ENCODE assay signal across 20 mouse cellular contexts in genomic region chr15:27013906-27014658, GRCm38 (mm10).
DNase-seq lines count a peak whose midpoint lies in the region; ATAC-seq and TF ChIP-seq lines count a peak whose summit lies in the region.
"Had no signal": no experiment of that assay in that cellular context is flagged by ENCODE, and none has a peak within 500 bp of the region (broad histone marks: within the 10 kb centered on the region; RNA-seq: fewer than 3 reads in every experiment).

No protein-coding gene starts in this region.

- no peak overlapping the region for H3K4me2 ChIP-seq in forebrain, embryonic 12.5 days
- H3K4me2 ChIP-seq in hindbrain, embryonic 16.5 days (ENCODE audit: low read length): no peak overlapping the region
- H3K4me2 ChIP-seq in neural tube, embryonic 12.5 days (replicated peaks): peak overlapping the region; percentile 23; the same call in 1 of the 2 replicates
- H3K4me2 ChIP-seq in liver, postnatal 0 days (ENCODE audit: low read depth, low read length): no peak overlapping the region
- H3K4me2 ChIP-seq: embryonic facial prominence, embryonic 13.5 days; liver, embryonic 15.5 days; stomach, embryonic 15.5 days had no signal

- DNase-seq in kidney, postnatal 14 days: peak; percentile 5
- no peak for DNase-seq in kidney, postnatal 25 days
- DNase-seq in MN1 (ENCODE audit: low spot score): no peak
- no peak for DNase-seq in layer of hippocampus, adult 2 months (ENCODE audit: low spot score in 2 of 2)
- DNase-seq in liver, postnatal 0 days: no peak
- DNase-seq: B cell, adult 2 months; cerebellum, adult 11 months; heart, adult 2 months; heart, postnatal 10 days; right cerebral cortex, postnatal 25 days; thymus, postnatal 4 days had no signal

- H3K9me3 ChIP-seq in forebrain, embryonic 12.5 days: no peaks in the 10 kb centered on the region
- H3K9me3 ChIP-seq in hindbrain, embryonic 16.5 days (ENCODE audit: control insufficient read depth, low read length): no peaks in the 10 kb centered on the region
- no peaks in the 10 kb centered on the region for H3K9me3 ChIP-seq in neural tube, embryonic 12.5 days
- H3K9me3 ChIP-seq in liver, postnatal 0 days (ENCODE audit: low read length): no peaks in the 10 kb centered on the region
- H3K9me3 ChIP-seq: embryonic facial prominence, embryonic 13.5 days; limb, embryonic 10.5 days; liver, embryonic 15.5 days; stomach, embryonic 15.5 days had no signal

- no peak for TF ChIP-seq CTCF in layer of hippocampus, adult 2 months (conservative IDR thresholded peaks at IDR 0.05)
- TF ChIP-seq CTCF in liver, postnatal 0 days (IDR thresholded peaks at IDR 0.05; ENCODE audit: low read depth): no peak

- H3K36me3 ChIP-seq in forebrain, embryonic 12.5 days (replicated peaks): no peaks in the 10 kb centered on the region
- H3K36me3 ChIP-seq in hindbrain, embryonic 16.5 days (ENCODE audit: control insufficient read depth, insufficient read depth, low read length): no peaks in the 10 kb centered on the region
- H3K36me3 ChIP-seq in neural tube, embryonic 12.5 days: no peaks in the 10 kb centered on the region
- no peaks in the 10 kb centered on the region for H3K36me3 ChIP-seq in liver, postnatal 0 days (replicated peaks; ENCODE audit: insufficient read depth, low read length)
- H3K36me3 ChIP-seq: embryonic facial prominence, embryonic 13.5 days; limb, embryonic 10.5 days; liver, embryonic 15.5 days; stomach, embryonic 15.5 days had no signal

- H3K9ac ChIP-seq in forebrain, embryonic 12.5 days: no peak overlapping the region
- no peak overlapping the region for H3K9ac ChIP-seq in hindbrain, embryonic 16.5 days (ENCODE audit: low read depth, low read length)
- no peak overlapping the region for H3K9ac ChIP-seq in neural tube, embryonic 12.5 days
- H3K9ac ChIP-seq in liver, postnatal 0 days (replicated peaks): no peak overlapping the region
- H3K9ac ChIP-seq: embryonic facial prominence, embryonic 13.5 days; liver, embryonic 15.5 days; stomach, embryonic 15.5 days had no signal

- H3K4me3 ChIP-seq in forebrain, embryonic 12.5 days (replicated peaks): no peak overlapping the region
- H3K4me3 ChIP-seq in hindbrain, embryonic 16.5 days (ENCODE audit: low read length): no peak overlapping the region
- H3K4me3 ChIP-seq in neural tube, embryonic 12.5 days: no peak overlapping the region
- no peak overlapping the region for H3K4me3 ChIP-seq in layer of hippocampus, adult 2 months
- no peak overlapping the region for H3K4me3 ChIP-seq in liver, postnatal 0 days (ENCODE audit: low read depth, low read length)
- H3K4me3 ChIP-seq: embryonic facial prominence, embryonic 13.5 days; heart, adult 2 months; limb, embryonic 10.5 days; liver, embryonic 15.5 days; stomach, embryonic 15.5 days had no signal

- peaks cover 11% of the 10 kb centered on the region for H3K4me1 ChIP-seq in forebrain, embryonic 12.5 days
- peaks cover 5% of the 10 kb centered on the region; the same call in 1 of the 2 replicates for H3K4me1 ChIP-seq in hindbrain, embryonic 16.5 days (ENCODE audit: control insufficient read depth, insufficient read depth, low read depth, low read length)
- peaks cover 12% of the 10 kb centered on the region for H3K4me1 ChIP-seq in neural tube, embryonic 12.5 days
- no peaks in the 10 kb centered on the region for H3K4me1 ChIP-seq in liver, postnatal 0 days (ENCODE audit: insufficient read depth)
- H3K4me1 ChIP-seq: limb, embryonic 10.5 days; liver, embryonic 15.5 days; stomach, embryonic 15.5 days had no signal

- 13% methylated on average over 4 of the region's 4 CpGs for WGBS in forebrain, embryonic 12.5 days
- 13% methylated on average over 4 of the region's 4 CpGs for WGBS in hindbrain, embryonic 16.5 days
- 12% methylated on average over 4 of the region's 4 CpGs for WGBS in neural tube, embryonic 12.5 days
- 67% methylated on average over 4 of the region's 4 CpGs for WGBS in liver, postnatal 0 days (ENCODE audit: insufficient replicate concordance)

- no peaks in the 10 kb centered on the region for H3K27me3 ChIP-seq in forebrain, embryonic 12.5 days
- no peaks in the 10 kb centered on the region for H3K27me3 ChIP-seq in hindbrain, embryonic 16.5 days (replicated peaks; ENCODE audit: control insufficient read depth, insufficient read depth, low read length)
- no peaks in the 10 kb centered on the region for H3K27me3 ChIP-seq in neural tube, embryonic 12.5 days (replicated peaks)
- H3K27me3 ChIP-seq in liver, postnatal 0 days (ENCODE audit: insufficient read depth, low read length): no peaks in the 10 kb centered on the region
- H3K27me3 ChIP-seq: embryonic facial prominence, embryonic 13.5 days; liver, embryonic 15.5 days; stomach, embryonic 15.5 days had no signal

- TF ChIP-seq EP300 in liver, postnatal 0 days (IDR thresholded peaks at IDR 0.05; ENCODE audit: low read depth): no peak

- peak overlapping the region; percentile 50; the same call in 1 of the 2 replicates for H3K27ac ChIP-seq in forebrain, embryonic 12.5 days
- no peak overlapping the region; the same call in 1 of the 2 replicates for H3K27ac ChIP-seq in hindbrain, embryonic 16.5 days (ENCODE audit: low read depth, low read length)
- H3K27ac ChIP-seq in neural tube, embryonic 12.5 days: no peak overlapping the region
- H3K27ac ChIP-seq in layer of hippocampus, adult 2 months: no peak overlapping the region
- H3K27ac ChIP-seq in liver, postnatal 0 days (ENCODE audit: low read depth): no peak overlapping the region
- H3K27ac ChIP-seq: embryonic facial prominence, embryonic 13.5 days; heart, adult 2 months; limb, embryonic 10.5 days; liver, embryonic 15.5 days; macrophage; stomach, embryonic 15.5 days had no signal

- ATAC-seq in forebrain, embryonic 12.5 days (ENCODE audit: low FRiP score): peak; percentile 70; the same call in 1 of the 2 replicates
- ATAC-seq in hindbrain, embryonic 16.5 days: peak; percentile 54
- peak; percentile 83 for ATAC-seq in neural tube, embryonic 12.5 days (ENCODE audit: low FRiP score, low read depth)
- ATAC-seq in liver, postnatal 0 days: no peak
- ATAC-seq: intestine, postnatal 0 days had no signal
